Mouse (Mus musculus): ENCODE data around the gene Pds5a.

DNA sequence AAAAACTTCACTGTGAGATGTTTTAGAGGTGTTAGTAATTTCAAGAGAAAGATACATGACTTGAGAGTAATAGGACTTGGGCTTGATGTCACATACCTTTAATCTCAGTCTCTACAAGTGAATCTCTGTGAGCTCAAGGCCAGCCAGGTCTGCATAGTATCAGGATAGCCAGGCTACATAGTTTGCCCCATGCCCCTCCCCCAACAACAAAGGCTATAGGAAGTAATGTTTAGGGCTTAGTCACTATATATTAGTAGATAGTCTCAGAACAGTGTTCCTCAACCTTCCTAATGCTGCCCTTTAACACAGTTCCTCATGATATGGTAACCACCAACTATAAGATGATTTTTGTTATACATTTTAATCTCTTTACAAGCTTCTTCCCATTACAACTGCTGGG is 141.0 kb downstream of the Pds5a start:
- TF ChIP-seq CTCF (IDR thresholded peaks at IDR 0.05; ENCODE audit: low read depth, low read length), result no peak
- TF ChIP-seq POLR2A (IDR thresholded peaks at IDR 0.05; ENCODE audit: insufficient read depth, low read length), result no peak
